Mouse (Mus musculus) WW6 (cell line): ENCODE measurements around the gene Ppef2.

Experiments
- DNase-seq: peaks from one replicate; pipeline ENCODE4 v3.0.0-alpha.2; 2013; ENCODE audit warnings: low read depth, low spot score

The Ppef2 gene

DNA sequence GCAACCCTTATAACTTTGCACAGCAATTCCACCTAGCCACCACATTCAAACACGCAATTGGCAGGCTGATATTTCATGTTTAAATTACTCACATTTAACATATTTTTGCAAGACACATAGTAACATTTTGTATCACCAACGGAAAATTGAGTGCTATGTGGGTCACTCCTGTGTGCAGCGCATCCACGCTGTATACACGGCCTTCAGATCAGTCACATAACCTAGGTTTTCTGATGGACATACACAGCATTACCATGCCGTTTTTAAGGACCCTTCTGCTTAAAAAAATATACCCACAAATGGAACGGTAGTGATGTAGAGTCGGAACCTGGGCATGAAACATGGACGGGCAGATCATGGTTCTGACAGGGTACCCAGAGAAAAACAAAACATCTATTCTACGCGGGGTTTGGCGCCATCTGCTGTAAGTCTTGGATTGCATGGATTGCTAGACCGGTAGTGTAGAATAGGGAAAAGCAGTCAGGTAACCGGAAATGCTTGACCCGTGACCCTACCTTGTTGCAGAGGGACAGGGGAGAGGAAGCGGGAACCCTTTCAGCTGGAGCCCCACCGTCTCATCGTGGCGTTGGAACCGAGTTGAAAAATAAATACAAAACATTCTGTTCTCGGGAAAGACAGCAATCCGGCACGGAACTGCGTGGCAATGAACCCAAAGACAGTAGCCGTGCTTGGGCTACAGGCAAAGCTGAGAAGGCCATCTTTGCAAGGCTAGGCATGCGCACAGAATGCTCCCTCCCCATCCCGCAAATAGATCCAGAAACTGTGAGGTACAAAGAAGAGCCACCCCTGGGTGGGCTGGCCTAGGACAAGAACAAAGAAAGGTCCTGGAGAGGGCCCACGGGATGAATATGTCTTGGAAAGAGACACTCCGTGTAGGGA, 16.5 kb downstream of the Ppef2 start:
- DNase-seq = no peak

DNA sequence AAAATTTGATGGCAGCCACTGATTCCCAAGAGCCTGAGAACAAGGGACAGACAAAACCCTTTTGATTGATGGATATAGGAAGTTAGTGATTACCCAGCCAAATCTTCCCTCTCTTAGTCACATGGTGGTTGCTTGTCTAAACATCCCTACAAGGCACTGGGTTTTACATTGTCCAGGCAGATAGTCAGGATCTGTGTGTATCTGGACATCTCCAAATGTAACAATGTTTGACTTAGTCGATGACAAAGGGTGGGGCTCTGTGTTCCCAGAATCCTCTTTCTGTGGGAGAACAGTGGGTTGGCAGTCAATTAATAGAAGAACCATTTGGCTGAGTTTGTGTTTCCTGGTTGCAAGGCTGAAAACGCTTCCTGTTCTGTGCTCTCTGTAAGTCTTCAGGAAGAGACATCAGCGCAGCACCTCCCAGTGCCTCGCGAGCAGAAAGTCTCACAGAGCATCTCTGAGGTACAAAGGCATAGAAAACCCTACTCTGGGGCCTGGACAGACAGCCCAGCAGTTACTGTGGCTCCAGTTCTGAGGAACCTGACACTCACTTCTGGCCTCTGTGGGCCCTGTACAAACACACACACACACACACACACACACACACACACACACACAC, 21.0 kb downstream of the Ppef2 start:
- no peak for DNase-seq

DNA sequence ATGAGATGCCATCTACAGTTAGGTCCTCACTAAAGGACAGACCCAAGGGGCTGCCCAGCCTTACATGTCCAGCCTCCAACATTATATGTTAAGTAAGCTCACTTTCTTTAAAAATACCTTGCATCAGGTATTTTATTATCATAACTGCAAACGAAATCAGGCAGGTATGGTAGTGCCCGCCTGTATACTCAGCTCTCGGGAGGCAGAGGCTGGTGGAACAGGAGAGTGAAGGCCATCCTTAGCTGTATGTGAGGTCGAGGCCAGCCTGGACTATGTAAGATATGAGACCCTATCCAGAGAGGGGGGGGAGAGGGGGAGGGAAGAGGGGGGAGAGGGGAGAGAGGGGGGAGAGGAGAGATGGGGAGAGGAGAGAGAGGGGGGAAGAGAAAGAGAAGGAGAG, 22.7 kb downstream of the Ppef2 start:
- DNase-seq = no peak

DNA sequence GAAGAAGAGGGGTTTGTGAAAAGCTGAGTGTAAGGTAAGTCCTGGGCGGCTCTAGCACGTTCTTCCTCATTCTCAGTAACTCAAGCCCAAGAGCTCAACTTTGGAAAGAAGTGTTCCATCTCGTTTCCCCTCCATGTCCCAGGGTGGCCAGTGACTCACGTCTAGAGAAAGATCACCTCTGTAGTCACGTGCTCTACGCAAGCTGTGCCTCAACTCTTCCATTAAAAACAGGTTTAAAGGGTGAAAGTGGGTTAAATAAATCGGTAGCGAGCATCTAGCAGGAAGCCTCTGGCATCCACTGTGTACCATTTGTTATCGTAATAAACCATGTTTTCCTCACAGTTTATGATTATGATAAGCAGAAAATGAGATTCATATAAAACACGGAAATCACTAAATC, 24.2 kb downstream of the Ppef2 start:
- no peak for DNase-seq

DNA sequence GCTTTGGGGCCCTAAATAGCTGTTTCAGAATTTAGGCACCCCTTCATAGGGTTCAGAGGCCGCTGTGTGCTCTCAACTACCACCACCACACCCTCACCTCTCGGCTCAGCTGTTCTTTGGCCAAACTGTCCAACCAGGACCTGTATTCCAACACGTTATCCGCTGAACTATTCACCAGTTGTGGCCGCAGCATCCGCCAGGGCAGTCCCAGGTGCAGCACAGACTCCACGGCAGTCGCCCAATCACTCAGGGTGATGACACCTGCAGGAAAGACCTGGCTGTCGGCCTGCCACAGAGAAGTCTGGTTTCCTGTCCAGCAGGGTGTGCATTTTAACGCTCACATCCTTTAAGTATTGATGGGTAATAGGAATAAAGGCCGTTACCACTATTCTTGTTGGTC, 25.8 kb downstream of the Ppef2 start:
- no peak for DNase-seq

DNA sequence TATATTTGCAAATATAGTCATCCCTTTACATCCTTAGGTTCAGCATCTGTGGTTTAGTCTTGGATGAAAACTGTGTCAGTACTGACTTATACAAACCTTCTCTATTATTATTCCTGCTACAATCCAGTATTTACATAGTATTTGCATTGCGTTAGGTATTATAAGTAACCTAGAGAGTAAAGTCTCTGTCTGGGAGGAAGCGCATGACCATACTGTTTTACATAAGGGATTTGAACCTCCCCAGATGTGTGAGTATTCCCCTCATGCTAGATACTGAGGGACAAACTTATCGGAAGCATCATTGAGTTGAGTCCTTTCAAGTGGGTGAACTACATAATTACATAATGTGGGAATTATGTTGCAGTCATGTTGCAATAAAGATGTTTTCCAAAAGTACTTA, 26.6 kb downstream of the Ppef2 start:
- DNase-seq = no peak

DNA sequence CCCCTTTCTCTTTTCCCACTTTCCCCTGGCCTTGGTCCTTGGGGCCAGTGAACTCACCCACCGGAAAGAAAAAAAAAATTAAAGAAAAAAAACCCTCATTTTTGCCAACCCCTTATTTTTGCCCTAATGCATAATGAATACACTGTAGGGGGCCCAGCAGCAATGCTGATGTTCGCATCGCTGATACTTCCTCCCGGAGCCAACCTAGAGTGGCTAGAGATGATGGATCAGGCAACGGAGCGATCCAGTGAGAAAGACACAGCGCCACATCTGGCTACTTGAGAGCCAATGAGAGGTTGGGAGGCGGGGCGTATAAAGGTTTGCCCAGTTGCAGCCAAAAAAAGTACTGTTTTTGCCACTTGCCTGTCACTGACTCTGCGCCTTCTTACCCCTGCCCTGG, 27.3 kb downstream of the Ppef2 start:
- DNase-seq = no peak

DNA sequence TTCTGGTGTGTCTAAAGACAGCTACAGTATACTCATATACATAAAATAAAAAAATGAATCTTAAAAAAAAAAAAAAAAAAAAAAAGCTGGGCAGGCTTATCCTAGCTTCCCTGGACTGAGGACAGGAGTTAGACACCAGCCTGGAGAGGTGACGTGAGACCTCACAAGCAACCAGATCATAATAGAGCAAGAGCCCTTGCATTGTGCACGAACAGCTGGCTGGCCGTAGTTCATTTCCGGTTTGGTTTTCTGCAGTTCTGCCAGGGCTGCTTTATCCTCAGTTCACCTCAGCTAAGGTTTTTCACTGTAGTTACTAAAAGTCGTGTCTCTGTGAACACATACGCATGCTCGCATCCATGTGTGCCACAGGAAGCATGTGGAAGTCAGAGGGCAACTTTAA, 28.3 kb downstream of the Ppef2 start:
- no peak for DNase-seq

DNA sequence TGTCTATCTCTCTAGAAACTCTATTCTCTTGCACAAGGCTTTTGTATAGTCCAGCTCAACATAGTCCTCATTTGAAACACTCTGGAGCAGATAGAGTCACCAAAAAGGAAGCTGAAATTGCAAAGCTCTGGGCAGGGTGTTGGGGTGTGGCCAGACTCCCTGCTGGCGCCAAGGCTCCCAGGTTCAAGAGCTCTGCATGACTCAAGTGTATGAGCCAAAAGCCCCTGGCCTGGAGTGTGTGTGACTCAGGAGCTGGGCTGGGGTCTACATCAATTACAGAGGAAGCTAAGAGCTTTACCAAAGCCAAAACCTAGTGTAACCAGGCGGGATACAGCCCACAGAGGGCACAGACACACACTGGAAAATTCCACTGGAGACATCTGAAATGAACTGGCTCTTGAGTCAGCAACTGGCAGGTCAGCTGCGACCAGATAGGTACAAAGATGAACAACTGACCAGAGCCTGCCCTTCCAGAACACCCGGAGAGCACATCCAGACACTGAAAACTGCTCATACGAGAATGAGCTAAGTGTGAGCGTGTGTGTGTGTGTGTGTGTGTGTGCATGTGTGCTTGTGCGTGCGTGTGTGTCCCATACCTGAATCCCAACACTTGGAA, 35.7 kb downstream of the Ppef2 start:
- DNase-seq = no peak

DNA sequence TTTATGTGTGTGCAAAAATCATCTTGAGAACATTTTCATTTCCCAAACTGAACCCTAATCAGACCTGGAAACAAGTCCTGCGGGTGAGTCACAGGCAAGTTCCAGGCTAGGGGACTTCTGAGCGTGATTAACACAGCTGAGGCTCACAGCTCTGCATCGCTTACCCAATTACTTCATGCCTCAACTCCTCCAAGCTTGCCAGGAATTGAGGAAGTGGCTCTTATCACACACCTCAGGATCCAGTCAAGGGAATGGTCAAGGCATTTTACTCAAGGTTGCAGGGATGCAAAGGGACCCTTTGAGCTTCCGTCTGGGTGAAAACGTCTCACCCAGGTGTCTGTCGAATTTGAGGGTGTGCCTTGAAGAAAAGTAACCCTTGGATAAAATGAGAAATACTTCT, 36.3 kb downstream of the Ppef2 start:
- DNase-seq = no peak

DNA sequence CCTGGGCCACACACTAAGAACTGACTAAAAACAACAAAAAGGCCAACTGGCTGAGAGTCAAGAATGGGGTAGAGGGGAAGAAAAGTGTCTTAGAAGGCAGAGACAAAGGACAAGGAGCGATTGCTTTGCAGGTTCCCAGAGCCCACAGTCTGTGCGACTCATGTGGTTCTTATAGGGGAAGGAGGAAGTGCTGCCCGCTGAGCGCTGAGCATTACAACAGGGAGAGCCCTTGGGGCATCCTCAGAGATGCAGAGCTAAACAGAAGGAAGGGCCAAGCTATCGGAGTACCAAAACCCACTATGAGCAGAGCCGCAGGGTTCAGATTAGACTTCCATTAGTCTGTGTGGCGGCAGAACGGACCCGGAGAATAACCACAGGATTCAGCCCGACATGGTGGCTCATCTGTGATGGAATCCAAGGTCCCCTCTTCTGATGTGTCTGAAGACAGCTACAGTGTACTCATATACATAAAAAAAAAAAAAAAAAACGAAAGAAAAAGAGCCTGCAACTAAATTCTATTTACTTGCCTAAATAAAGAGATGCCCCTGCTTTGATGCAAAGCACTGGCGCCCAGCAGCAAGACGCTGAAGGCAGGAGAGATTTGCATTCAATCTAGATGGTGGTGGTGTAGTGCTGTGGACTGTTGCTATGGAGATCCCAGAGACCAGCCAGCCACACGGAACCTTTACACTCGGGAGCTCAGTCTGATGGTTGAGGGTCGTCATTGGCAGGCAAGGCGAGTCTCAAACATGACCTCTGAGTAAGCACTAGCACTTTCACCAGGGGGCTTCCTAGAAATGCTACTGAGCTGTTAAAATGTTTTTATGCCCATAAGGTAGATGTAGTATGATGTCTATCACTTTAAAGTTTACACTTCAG, 36.9 kb downstream of the Ppef2 start:
- no peak for DNase-seq

DNA sequence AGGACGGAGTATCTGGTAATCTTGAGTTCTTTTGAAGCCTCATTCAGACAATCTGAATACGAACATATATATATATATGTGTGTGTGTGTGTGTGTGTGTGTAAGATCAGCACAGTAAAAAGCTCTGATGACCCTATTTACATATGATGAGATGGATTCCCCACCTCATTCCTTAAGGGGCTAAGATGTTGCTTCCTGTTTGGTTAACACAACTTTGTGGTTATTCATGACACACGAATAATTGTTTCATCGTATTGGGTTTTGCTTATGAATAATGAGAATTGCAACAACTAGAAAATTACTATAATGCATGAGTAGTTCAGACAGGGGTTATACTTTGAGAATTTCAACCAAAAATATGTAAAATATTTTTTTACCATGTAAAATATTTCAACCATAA, 40.8 kb downstream of the Ppef2 start, which contains the start of gene U90926:
U90926 (minus strand) TSS at position 101 of the 400 bp plus-strand sequence.
- DNase-seq = no peak

DNA sequence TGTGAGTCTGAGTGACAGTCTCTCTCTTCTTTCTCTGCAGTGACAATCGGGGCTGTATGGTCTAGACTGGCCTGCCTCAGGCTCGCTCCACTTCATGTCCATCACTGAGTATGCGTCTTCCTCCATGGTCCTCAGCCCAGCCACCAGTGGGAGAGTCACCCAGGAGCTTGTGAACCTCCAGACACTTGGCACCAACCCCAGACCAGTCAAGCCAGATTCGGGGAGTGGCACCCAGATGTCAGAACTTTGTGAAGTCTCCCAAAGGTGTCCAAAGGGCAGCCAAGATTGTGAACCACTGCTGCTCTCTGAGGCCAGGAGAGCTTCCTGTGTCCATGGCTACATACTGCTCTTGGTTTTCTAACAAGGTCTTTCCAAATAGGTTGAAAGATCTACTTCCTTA, 43.8 kb downstream of the Ppef2 start:
- no peak for DNase-seq

DNA sequence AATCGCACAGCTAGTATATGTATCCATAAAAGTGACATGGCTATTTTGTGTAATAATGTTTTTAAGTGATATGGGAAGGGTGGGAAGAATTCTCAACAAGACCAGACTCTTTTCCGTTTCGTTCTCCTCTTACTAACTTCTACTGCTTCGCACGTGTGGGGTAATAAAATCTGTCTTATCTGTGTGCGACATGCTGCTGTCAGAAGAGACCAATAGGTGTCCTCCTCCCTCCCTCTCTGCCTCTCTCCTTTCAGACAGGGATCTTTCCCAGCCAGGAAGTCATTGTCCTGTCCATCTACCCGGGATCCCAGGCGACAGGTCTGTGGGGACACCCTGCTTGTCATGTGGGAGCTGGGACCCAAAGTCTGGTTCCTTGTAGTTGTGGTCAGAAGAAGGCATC, 45.9 kb downstream of the Ppef2 start:
- DNase-seq = no peak

DNA sequence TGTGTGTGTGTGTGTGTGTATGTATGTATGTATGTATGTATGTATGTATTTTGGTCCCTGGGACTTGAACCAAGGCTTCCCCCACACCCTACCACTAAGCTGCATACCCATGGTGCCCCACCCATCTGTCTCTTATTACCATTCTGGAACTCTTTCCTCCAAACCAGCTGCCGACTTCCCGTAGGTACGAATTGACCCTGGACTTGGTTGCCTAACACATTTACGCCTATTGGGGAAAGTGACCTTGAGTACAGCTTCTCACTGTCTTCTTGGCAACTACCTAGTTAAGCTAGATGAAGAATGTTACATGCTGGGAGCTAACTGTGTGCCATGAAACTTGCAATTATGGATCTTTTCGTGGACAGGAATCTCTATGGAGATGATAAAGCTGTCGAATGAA, 50.0 kb downstream of the Ppef2 start:
- DNase-seq = no peak

DNA sequence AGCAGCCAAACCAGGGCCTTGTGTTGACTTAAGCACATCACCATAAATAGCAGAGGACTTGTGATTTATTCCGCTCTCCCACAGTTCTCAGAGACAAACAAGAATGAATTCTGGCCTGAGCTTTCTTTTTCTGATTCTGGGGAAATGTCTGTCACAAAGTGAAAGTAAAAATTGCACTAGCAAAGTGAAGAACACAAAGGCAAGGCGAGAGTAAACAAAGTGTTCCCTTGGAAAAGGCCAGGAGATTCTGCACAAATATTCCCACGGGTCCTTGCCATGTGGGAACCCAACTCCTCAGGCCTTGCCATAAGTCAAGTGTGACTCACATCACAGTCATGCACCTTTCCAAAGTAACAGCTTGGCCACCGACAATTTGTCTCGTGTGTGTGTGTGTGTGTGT, 50.4 kb downstream of the Ppef2 start:
- DNase-seq = no peak

DNA sequence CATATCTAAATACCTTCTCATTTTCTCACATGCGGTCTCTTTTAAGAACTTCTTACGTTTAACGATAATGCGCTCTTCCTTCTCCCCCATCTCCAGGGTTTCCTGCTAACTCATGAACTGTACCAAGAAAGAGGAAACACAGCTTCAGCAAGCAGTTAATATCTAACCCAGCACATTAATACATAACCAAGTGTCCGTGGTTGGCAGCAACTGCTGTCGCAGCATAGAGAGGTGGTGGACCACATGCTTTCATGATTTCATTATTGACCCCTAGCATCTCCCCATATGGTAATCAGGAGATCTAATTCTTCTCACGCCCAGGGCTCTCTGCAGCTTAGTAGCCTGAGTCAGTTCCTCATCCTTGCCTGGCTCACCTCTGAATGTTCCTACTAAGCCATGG, 50.9 kb downstream of the Ppef2 start:
- DNase-seq = no peak

DNA sequence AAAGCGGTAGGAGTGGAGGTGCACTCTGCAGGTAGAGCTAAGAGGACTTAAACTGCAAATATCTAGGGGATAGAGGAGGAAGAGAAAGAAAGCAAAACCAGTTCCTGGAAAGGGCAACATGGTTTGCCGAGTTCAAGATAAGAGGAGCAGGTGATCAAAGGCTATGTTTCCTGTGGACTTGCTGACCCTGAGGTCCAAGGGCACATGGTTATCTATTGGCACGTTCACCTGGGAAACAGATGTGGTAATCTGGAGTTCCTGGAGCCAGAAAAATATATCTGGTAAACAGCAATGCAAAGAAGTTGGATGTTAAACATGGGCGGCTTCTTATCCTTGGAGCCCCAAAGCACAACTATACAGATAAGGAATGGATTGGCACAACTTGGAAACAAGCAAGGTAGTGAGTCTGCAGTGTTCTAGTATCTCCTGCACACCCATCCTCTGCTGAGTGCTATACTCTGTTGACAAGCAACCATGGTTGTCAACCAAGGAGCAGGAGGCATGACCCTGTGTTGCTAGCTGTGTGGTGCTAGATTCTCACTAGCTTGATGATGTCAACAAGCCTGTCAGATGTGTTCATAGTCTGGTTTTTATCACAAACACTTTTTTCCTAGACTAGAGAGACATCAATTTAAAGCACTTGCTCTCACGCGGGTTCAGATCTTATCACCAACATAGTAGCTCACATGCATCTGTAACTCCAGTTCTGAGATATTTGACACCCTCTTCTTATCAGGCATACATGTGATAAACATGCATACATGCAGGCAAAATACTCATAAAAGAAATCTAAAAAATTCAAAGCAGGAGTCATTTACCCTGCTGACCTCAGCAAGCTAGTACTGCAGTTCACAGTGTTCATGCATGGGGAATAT, 51.7 kb downstream of the Ppef2 start:
- DNase-seq = no peak

DNA sequence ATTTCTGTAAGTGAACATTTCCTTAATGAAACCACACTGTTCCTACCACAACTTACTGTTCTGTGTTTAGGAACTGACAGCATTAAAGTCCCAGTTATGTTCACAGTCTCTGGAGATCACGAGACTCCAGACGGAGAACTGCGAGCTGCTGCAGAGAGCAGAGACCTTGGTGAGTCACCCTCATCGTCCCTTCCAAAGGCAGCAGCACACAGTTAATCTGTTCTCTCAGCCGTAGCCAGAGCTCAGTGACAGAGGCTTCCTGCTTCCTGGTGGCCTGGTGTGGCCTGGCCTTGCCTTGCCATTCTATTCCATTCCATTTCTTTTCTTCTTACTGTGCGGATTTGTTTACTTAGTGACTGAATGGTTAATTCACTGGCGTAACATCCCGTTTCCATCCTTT, 57.8 kb downstream of the Ppef2 start:
- no peak for DNase-seq

DNA sequence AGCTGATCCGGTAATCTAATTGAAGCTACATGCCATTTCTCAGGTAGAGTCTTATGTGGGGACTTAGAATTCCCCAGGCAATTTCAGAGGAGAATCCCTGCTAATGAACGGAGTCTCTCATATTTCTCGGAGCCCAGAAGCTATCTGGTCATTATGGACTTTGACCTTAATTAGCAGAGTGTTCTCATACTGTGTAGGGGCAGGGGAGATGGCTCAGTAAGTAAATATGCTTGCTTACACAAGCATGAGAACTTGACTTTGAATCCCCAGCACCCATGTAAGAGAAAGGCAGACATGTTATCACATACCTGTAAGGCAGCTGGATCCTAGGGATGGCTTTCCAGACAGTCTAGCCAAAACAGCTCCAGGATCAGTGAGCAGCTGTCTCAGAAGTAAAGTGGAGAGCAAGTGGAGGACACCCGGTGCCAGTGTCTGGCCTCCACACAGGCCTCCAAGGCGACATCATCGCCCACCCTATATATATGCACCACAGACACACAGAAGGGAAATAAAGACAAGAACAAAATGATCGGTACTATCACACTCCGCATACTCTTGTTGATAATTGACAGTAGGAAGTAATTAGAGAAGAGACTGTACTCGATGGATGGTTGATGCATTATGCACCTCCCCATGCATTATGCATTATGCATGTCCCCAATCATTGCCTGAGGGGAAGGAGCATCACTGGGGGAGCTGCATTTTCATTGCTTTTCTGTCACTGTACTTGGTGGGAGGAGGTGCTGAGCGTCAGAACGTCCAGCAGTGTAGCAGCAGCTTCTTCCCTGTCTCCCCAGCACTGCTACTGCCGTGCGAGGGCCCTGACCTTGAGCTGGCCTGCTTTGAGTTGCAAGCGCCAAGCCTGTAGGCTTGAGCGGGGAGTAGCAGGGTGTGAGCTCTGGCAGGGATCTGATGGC, 58.9 kb downstream of the Ppef2 start:
- no peak for DNase-seq
